Mouse (Mus musculus): Measurements from ENCODE around the gene Pnkp. TPM values are rescaled to one million over a fixed set of nuclear protein-coding genes. Genes with fewer than 3 reads are reported as not detected.

Gene Pnkp
- total and polyA plus RNA-seq, 3 experiments = 14.8 to 41.6 (median 22.2) TPM

DNA sequence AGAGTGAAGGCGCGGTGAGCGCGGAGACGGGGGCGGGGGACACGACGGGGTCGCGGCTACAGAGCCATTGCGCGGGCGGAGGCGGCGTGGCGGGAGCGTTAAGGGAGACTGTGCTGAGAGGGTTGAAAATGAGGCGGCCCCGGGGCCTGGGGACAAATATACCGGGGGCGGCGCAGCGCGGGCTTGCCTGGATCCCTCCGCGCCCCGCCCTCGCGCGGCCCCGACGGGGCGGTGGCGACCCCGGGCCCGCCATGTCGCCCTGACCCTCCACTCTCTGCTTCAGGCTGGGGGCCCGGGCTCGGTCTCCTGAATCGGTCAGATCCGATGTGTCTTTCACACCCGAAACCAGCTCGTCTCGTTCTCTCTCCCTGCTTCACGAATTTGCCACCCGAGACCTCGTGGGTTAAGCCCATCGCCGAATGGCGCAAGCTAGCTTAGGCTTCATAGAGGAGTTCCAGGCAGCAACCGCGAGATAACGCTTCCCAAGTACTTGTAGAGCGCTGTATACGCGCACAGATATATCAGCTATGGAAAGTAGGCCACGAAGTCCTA lies 40.4 kb upstream of the Pnkp start, which contains the start of gene Atf5:
Gene Atf5 (minus strand): TSS at position 189 of the 552 bp plus-strand sequence.
- in situ Hi-C loops (cut with MboI; ENCODE audit: low pct_ligation_motif_present, low pct_unique_long_range_greater_than_20kb, low sequenced_read_pairs) (no loop called here), dilution Hi-C loops (cut with MboI; ENCODE audit: extremely low pct_ligation_motif_present, extremely low pct_unique_long_range_greater_than_20kb, low sequenced_read_pairs) (no loop called here)
- peak within 1 kb of the TSS; percentile 97 for H3K27ac ChIP-seq (ENCODE audit: insufficient read depth, low read depth)
- peak within 1 kb of the TSS; percentile 93 for H3K9ac ChIP-seq (ENCODE audit: insufficient read depth, low read depth)
- no peak for DNase-seq (ENCODE audit: extremely low read depth)
- H3K79me2 ChIP-seq (replicated peaks; ENCODE audit: control insufficient read depth, extremely low read depth, insufficient read depth, poor library complexity, severe bottlenecking) = peaks cover 67% of the 10 kb centered on the region
- H3K4me1 ChIP-seq (ENCODE audit: control insufficient read depth in 1 of 2, insufficient read depth in 2 of 2) = peaks cover 27 to 41% of the 10 kb centered on the region in 2 experiments
- no peaks in the 10 kb centered on the region for H3K27me3 ChIP-seq (replicated peaks)
- peak within 1 kb of the TSS; percentile 95 for H3K4me2 ChIP-seq (ENCODE audit: insufficient read depth, low read depth, poor library complexity, severe bottlenecking)
- peak within 1 kb of the TSS; percentile 77 to 89 (median 86) for H3K4me3 ChIP-seq (replicated peaks in 1 of 3; ENCODE audit: low read depth in 2 of 3, low read length in 2 of 3, poor library complexity in 1 of 3)
- no peaks in the 10 kb centered on the region for H3K9me3 ChIP-seq (replicated peaks; ENCODE audit: low read length)
- TF ChIP-seq CHD1 (IDR thresholded peaks at IDR 0.05; ENCODE audit: low read depth, low read length) (no peak), TCF12 (IDR thresholded peaks at IDR 0.05; ENCODE audit: low read depth, low read length) (peak; percentile 37; the same call in 1 of the 2 replicates), ZMIZ1 (IDR thresholded peaks at IDR 0.05; ENCODE audit: low read depth, low read length) (peak; percentile 59; the same call in 1 of the 2 replicates), NELFE (IDR thresholded peaks at IDR 0.05; ENCODE audit: low read depth, low read length) (peak; percentile 77; the same call in 1 of the 2 replicates), UBTF (IDR thresholded peaks at IDR 0.05; ENCODE audit: low read depth, low read length) (0 out of 2 replicates have a peak, but pooled peaks have one; percentile 42)
- H3K36me3 ChIP-seq (replicated peaks in 1 of 2; ENCODE audit: control insufficient read depth in 1 of 2, insufficient read depth in 1 of 2, low read length in 1 of 2) = peaks cover 36 to 64% of the 10 kb centered on the region in 2 experiments

GRCm38 (mm10) chr7:44817441-44817840 lies 39.5 kb upstream of the Pnkp start:
- Histone ChIP-seq H3K9me3 (replicated peaks; ENCODE audit: low read length) (no peaks in the 10 kb centered on the region), H3K36me3 (replicated peaks in 1 of 2; ENCODE audit: control insufficient read depth in 1 of 2, insufficient read depth in 1 of 2, low read length in 1 of 2) (peaks cover 27 to 57% of the 10 kb centered on the region in 2 experiments)

GRCm38 (mm10) chr7:44818164-44818563 lies 38.8 kb upstream of the Pnkp start:
- DNase-seq (ENCODE audit: extremely low read depth) = no peak
- Histone ChIP-seq H3K27ac (ENCODE audit: insufficient read depth, low read depth) (peak overlapping the region; percentile 92), H3K9me3 (replicated peaks; ENCODE audit: low read length) (no peaks in the 10 kb centered on the region), H3K27me3 (replicated peaks) (no peaks in the 10 kb centered on the region), H3K4me3 (replicated peaks in 1 of 3; ENCODE audit: low read depth in 2 of 3, low read length in 2 of 3, poor library complexity in 1 of 3) (peak overlapping the region; percentile 67 to 89 (median 77)), H3K36me3 (replicated peaks in 1 of 2; ENCODE audit: control insufficient read depth in 1 of 2, insufficient read depth in 1 of 2, low read length in 1 of 2) (peaks cover 20 to 56% of the 10 kb centered on the region in 2 experiments), H3K4me1 (ENCODE audit: control insufficient read depth in 1 of 2, insufficient read depth in 2 of 2) (peaks cover 23 to 50% of the 10 kb centered on the region in 2 experiments), H3K4me2 (ENCODE audit: insufficient read depth, low read depth, poor library complexity, severe bottlenecking) (peak overlapping the region; percentile 95), H3K79me2 (replicated peaks; ENCODE audit: control insufficient read depth, extremely low read depth, insufficient read depth, poor library complexity, severe bottlenecking) (peaks cover 80% of the 10 kb centered on the region), H3K9ac (ENCODE audit: insufficient read depth, low read depth) (peak overlapping the region; percentile 93)
- in situ Hi-C loops (cut with MboI; ENCODE audit: low pct_ligation_motif_present, low pct_unique_long_range_greater_than_20kb, low sequenced_read_pairs) = no loop called here
- dilution Hi-C loops (cut with MboI; ENCODE audit: extremely low pct_ligation_motif_present, extremely low pct_unique_long_range_greater_than_20kb, low sequenced_read_pairs) = no loop called here
- TF ChIP-seq BHLHE40 (IDR thresholded peaks at IDR 0.05; ENCODE audit: low read depth, low read length) (no peak), CTCF (conservative IDR thresholded peaks at IDR 0.05 in 1 of 2, IDR thresholded peaks at IDR 0.05 in 1 of 2; ENCODE audit: low read depth in 2 of 2, low read length in 2 of 2) (peak in 1 of 2 experiments; percentile 79; a peak in 2 of 4 replicates), NELFE (IDR thresholded peaks at IDR 0.05; ENCODE audit: low read depth, low read length) (no peak), TCF12 (IDR thresholded peaks at IDR 0.05; ENCODE audit: low read depth, low read length) (peak; percentile 13; the same call in 1 of the 2 replicates), MYC (IDR thresholded peaks at IDR 0.05; ENCODE audit: low read depth, low read length) (peak; percentile 88), ZNF384 (IDR thresholded peaks at IDR 0.05; ENCODE audit: low read depth, low read length) (peak; percentile 72), MAFK (IDR thresholded peaks at IDR 0.05; ENCODE audit: insufficient replicate concordance, low read length) (no peak), ELF1 (IDR thresholded peaks at IDR 0.05; ENCODE audit: low read depth, low read length) (0 out of 2 replicates have a peak, but pooled peaks have one; percentile 20), JUND (conservative IDR thresholded peaks at IDR 0.05; ENCODE audit: low read depth, low read length) (no peak), MEF2A (IDR thresholded peaks at IDR 0.05; ENCODE audit: borderline replicate concordance, low read depth, low read length) (0 out of 2 replicates have a peak, but pooled peaks have one; percentile 33), HCFC1 (IDR thresholded peaks at IDR 0.05; ENCODE audit: low read depth, low read length) (no peak; the same call in 1 of the 2 replicates), MAX (IDR thresholded peaks at IDR 0.05; ENCODE audit: low read length) (peak; percentile 68), SMC3 (IDR thresholded peaks at IDR 0.05; ENCODE audit: low read depth, low read length) (no peak), PAX5 (IDR thresholded peaks at IDR 0.05; ENCODE audit: low read length) (no peak), MXI1 (IDR thresholded peaks at IDR 0.05; ENCODE audit: low read depth, low read length) (peak; percentile 32; the same call in 1 of the 2 replicates), MAZ (IDR thresholded peaks at IDR 0.05; ENCODE audit: low read depth, low read length) (no peak), SIN3A (IDR thresholded peaks at IDR 0.05; ENCODE audit: low read length) (0 out of 2 replicates have a peak, but pooled peaks have one; percentile 68), ZMIZ1 (IDR thresholded peaks at IDR 0.05; ENCODE audit: low read depth, low read length) (no peak), UBTF (IDR thresholded peaks at IDR 0.05; ENCODE audit: low read depth, low read length) (no peak), USF2 (conservative IDR thresholded peaks at IDR 0.05; ENCODE audit: low read depth, low read length) (no peak), ZC3H11A (IDR thresholded peaks at IDR 0.05; ENCODE audit: low read depth, low read length) (no peak)

More at GRCm38 (mm10) chr7:44817441-44817840, 39.5 kb upstream of the Pnkp start:
- Histone ChIP-seq H3K9ac (ENCODE audit: insufficient read depth, low read depth) (peak overlapping the region; percentile 93), H3K4me3 (replicated peaks in 1 of 3; ENCODE audit: low read depth in 2 of 3, low read length in 2 of 3, poor library complexity in 1 of 3) (peak overlapping the region; percentile 77 to 89 (median 86)), H3K79me2 (replicated peaks; ENCODE audit: control insufficient read depth, extremely low read depth, insufficient read depth, poor library complexity, severe bottlenecking) (peaks cover 73% of the 10 kb centered on the region), H3K27me3 (replicated peaks) (no peaks in the 10 kb centered on the region), H3K4me1 (ENCODE audit: control insufficient read depth in 1 of 2, insufficient read depth in 2 of 2) (peaks cover 26 to 44% of the 10 kb centered on the region in 2 experiments), H3K4me2 (ENCODE audit: insufficient read depth, low read depth, poor library complexity, severe bottlenecking) (peak overlapping the region; percentile 95), H3K27ac (ENCODE audit: insufficient read depth, low read depth) (peak overlapping the region; percentile 97)
- in situ Hi-C loops (cut with MboI; ENCODE audit: low pct_ligation_motif_present, low pct_unique_long_range_greater_than_20kb, low sequenced_read_pairs) (no loop called here), dilution Hi-C loops (cut with MboI; ENCODE audit: extremely low pct_ligation_motif_present, extremely low pct_unique_long_range_greater_than_20kb, low sequenced_read_pairs) (no loop called here)
- no peak for DNase-seq (ENCODE audit: extremely low read depth)
- TF ChIP-seq SIN3A (IDR thresholded peaks at IDR 0.05; ENCODE audit: low read length) (0 out of 2 replicates have a peak, but pooled peaks have one; percentile 10), MAX (IDR thresholded peaks at IDR 0.05; ENCODE audit: low read length) (no peak)
